Mouse (Mus musculus) monocyte, adult 2 months (primary cell): Measurements from ENCODE around the gene Zfyve1.
"Not testable (repeated sequence)": the region's sequence is repeated elsewhere in the genome, so short reads cannot be mapped to it uniquely, and the experiment has no call there.

Experiments
- DNase-seq, 2 experiments: peaks; one replicate each; pipeline ENCODE4 v3.0.0; 2022; ENCODE audit warnings: low spot score in 2 of 2, low read depth in 1 of 2

The Zfyve1 gene

DNA sequence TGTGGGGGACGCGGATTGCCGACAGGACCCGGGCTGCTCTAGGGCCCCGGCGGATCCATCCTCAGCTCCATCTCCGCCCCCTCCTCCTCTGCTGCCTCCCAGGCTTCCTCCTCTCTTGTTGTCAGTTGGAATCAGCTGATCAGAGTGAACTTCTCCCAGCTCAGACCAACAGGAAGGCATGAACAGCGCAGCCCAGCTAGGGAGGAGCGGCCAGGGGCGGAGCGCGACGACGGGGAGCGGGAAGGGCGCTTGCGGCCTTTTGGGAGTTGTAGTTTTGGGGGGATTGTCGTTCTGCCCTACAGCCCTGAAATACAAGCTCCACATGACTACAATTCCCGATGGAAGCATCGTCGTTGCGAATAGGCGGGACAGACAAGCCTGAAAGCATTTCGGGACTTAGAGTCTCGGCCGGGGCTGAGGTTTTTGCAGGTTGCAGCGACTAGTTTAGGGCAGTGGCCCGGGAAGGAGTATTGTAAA, at the start of gene Zfyve1:
Zfyve1 (minus strand) TSS at position 198 of the 477 bp plus-strand sequence.
- DNase-seq: peak; percentile 88 to 93

DNA sequence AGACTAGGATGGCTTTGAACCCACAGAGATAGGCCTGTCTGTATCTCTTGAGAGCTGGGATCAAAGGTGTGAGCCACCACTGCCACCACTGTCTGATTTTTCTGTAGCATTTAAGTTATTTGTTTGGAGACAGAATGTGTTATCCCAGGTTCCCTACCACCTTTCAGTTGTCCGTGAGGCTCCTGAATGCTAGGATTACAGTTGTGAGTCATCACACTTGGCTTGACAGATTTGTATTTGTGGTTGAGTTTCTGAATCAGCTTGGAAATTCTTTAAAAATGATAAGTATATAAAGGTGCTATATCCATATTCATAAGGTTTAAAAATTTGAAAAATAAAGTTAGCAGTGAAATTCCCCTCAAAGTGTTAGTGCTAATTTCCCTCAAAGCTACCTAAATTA, 46.1 kb upstream of the Zfyve1 start:
- DNase-seq: no peak

DNA sequence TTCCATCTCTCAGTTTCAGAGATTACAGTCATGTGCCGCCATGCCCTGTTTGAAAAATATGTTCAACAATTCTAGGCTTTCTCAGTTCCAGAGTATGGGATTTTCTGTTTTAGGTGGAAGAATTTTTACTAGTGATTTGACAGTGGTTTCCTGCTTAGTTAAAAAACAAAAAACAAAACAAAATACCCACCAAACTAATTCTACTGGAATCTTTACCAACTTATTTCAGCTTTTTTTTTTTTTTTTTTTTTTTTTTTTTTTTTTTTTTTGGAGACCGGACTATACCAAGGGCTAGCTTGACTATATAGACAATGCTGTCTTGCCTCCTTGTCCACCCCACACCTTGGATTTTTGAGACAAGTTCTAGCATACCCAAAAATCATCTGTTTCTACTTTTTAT, 44.2 kb upstream of the Zfyve1 start:
- no peak for DNase-seq

DNA sequence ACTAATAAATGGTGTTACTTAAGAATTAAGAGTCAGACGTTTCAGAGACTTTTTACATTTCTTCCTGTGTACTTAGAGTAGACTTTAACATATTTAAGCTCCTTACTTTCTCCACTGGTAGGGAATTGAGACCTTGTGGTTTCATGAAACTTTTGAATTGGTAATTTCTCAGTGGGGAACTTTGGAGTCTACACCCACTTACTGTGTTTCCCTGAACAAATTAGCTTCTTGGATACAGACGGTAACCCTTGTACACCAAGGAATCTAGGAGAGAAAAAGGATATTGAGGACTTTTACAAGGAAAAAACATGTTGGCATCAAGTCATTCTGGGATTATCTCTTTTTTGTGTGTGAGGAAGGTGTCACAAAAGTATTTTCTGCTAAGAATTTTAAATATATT, 36.8 kb upstream of the Zfyve1 start:
- no peak for DNase-seq

DNA sequence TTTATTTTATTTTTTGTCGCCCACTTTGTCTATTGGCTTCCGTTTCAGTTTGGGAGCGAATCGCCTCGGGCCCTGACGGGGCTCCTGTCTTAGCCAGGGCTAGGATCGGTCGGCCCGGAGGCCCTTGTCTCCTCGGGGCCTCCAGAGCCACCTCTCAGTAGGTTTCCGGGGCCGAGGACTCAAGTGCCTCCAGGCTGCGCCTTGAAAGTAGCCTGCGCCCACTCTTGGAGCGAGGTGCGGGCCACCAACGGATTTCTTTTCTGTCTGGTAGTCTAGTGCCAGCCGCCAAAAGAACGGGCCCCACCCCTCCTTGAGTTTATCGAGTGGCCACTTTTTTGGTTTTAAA, 35.6 kb upstream of the Zfyve1 start:
- peak in 1 of 2 experiments; percentile 19 for DNase-seq

DNA sequence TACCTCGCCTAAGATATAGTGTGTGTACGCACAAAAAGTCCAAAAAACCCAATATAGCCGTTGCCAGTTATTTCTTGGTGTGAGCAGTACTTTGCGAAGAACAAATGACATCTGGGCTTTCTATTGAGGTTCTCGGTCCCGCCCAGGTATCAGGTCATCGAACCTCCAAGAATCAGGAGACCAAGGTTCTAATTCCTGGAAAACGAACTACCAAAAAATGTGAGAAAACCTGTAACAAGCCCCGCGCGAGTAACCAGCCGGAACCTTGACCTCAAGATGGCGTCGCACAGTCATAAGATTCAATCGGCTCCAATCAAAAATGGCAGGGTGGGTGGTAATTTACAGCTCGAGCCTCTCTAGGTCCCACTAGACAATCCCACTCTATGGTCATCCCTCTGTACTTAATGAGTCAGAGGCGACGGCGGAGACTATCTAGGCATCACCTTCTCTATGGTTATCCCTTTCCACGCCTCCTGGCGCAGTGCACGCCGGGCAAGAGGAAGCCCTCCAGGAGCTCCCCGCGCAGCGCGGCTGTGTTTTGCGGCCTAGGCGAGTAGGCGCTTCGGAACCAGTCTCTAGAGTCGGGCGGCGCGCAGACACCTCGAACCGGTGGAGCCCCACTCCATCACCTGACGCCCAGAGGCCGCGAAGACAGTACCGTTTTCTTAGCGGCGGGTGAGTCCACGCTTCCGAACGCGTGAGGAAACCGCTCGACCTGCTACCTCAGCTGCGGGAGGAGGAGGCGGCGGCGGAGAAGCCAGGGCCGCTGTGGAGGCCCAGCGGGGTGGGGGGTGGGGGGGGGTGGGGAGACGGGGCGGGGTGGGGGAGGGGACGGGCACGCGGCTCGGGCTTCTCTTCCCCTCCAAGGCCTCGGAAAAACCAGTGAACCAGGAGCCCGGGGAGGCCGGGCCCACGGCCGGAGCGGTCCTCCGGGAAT, 35.0 kb upstream of the Zfyve1 start:
- peak; percentile 94 to 96 for DNase-seq

DNA sequence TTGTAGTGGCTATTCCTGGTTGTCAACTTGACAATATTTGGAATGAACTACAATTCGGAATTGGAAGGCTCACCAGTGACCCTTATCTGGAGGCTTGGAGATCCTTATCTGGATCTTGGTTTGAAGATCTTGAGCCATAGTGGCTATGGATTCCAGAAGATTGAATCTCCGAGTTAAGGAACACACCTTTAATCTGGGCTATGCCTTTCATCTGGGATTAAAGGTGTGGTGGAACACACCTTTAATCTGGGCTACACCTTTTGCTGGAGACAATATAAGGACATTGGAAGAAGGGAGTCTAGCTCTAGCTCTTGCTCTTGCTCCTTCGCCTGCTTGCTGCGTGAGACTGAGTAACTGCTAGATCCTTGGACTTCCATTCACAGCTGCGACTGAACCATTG, 33.9 kb upstream of the Zfyve1 start, which contains the start of gene Rbm25:
Rbm25 (plus strand) TSS at position 301 of the 400 bp plus-strand sequence.
- not testable (repeated sequence) for DNase-seq

DNA sequence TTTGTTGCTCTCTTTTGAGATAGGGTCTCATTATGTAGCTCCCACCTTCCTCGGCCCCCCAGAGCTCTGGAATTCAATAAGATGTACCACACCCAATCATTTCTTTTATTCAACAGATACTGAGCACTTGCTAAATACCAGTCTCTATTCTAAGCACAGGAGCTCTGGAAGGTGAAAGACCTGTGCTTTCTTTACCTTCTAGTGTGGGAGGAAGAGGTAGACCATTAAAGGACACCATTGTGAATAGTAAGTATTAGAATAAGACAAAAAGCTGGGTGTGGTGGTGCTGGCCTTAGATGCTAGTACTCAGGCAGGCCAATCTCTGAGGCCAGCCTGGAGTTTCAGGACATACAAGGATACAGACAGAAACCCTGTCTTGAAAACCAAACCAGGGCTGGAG, 27.3 kb upstream of the Zfyve1 start:
- DNase-seq: no peak

DNA sequence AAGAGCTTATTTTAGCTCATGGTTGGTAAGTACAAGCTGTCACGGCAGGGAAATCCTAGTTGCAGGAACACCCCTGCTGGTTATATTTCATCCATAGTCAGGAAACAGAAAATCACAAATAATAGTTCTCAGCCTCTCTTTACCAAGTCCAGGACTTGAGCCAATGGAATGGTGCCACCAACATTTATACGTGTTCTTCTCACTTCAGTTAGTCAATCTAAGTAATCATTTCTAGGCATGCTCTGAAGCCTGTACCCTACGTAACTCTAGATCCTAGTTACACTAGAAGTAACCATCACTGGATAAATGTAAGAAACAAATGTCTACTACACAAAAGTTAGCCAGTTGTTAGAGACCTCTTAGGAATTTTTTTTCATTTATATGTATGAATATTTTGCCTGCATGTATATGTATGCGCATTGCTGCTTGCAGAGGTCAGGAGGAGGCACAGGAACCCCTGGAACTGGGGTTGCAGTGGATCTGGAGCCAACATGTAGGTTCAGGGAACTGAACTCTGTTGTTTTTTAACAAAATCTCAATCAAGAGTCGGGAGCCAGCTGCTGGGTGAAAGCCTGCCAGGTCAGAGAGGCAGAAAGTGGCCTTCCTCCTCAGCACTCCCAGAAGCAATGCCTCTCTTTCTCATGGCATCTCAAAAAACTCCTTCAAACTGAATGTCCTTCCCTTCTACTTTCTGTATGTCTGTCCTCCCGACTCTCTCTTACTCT, 25.2 kb upstream of the Zfyve1 start:
- no peak for DNase-seq

DNA sequence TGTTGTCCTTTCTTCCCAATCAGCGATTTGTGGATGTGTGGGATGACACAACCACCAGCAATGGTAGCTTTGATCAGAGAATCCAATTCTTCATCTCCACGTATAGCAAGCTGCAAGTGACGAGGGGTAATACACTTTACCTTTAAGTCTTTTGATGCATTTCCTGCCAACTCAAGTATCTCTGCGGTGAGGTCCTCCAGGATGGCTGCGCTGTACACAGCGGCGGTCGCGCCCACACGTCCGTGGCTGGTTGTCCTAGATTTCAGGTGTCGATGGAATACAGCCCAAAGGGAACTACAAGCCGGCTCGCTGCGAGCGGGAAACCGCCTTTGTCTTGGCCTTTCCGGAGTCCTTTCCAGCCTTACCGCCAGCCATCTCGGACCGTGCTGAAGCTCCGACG, 23.7 kb upstream of the Zfyve1 start:
- not testable (repeated sequence) for DNase-seq

DNA sequence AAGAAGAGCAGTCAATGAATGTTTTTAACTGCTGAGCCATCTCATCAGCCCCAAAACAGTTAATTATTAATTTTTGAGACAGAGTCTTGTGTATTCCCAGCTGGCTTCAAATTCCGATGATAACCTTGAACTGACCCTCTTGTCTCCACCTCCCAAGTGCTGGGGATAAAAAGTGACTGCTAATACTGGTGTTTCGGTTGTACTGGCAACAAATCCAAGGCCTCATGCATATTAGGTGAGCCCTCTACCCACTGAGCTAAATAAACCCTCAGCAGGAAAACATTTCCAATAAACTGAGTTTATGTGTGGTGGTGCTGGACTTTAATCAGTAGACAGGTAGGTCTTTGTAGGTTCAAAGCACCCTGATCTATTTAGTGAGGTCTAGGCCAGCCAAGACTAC, 22.0 kb upstream of the Zfyve1 start:
- no peak for DNase-seq

DNA sequence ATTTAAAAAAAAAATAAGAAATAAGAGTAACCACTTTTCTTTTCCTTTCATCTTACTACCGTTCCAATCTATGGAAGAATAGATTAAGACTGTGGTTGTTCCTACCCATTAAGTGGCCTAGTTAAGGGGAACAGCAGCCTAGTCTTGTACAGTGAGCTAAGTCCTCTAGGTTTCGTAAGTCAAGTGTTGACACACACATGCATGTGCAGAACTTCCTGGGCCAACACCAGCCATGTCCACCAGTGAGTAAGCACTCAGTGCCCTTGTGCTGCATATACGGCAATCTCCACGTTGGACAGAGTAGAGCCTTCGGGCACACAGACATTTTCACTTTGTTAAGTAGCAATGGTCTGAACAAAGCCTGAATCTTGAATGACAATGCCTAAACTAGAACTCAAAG, 20.2 kb upstream of the Zfyve1 start:
- DNase-seq: no peak

DNA sequence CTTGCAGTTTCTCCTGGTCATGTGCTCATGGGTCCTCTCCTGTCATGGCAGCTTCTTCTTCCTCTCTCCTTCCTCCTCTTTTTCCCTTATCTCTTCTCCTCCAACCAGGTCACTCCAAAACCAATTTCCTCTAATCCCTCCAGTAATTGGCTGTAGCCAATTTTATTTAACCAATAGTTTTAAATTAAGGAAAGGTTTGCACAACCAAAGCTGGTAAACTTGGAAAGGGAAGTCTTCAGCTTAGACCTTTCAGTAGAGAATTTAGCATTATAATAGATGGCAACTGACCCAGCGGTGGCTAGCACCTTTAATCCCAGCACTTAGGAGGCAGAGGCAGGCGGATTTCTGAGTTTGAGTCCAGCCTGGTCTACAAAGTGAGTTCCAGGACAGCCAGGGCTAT, 9.4 kb upstream of the Zfyve1 start:
- not testable (repeated sequence) for DNase-seq

DNA sequence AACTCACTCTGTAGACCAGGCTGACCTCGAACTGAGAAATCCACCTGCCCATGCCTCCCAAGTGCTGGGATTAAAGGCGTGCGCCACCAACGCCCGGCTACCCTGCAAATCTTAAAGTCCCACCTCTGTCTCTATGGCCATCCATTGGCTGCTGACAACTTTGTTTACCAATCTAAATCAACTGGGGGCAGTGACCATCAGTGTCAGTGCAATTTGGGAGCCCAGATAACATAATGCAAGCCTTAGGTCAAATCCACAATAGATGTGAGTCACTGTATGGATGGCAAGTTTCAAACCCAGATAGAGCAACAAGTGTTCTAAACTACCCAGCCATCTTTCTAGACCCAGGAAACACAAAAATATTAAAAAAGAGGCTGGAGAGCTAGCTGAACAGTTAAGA, 5.3 kb upstream of the Zfyve1 start:
- DNase-seq: no peak

DNA sequence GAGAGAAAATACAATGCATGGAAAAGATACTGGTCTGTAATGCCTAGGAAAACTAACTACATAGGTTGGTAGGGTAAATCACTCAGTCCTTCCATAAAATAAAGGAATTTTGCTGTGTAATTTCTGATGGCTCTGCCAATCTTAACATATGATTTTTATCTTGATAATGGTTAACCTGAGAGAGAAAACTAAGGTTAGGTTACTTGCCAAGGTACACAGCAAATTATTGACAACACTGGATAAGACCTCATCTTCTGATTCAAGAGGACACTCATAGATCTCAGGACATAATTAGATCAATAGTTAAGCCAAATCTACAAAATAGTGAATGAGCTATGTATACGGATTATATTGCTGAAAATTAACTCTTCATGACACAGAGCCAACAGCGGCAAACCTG, 859 bp upstream of the Zfyve1 start:
- no peak for DNase-seq

DNA sequence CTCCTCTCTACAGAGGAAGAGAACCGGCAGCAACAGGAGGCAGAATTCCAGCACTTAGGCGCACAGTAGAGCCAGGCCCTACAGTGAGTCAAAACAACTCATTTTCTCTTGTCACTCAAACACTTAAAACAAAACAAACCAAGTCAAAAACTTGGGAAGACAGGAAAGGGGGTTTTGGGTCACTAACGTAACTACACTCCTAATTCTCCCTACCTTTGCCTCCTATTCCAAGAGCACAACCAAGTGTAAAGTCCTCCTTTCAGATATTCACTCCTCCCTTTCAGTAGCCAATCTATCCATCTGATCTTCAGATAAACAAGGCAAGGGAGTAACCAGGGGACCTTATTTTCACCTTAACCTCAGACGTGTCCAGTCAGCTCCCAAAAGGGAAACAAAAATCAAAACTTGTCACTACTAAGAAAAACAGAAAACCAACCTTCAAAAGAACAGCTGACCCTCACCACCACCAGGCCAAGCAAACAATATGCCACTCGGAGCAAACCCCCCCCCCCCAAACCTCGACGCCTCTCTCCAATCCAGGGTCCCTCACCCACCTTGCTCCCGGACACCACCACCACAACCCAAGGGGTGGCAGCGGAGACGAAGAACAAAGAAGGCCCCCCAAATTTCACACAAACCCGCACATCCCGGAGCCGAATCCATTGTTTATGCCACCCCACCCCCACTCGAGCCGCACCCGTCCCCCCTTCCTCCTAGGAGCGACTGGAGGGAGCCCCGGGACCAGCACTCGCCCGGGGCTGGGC, 649 bp downstream of the Zfyve1 start:
- no peak for DNase-seq

DNA sequence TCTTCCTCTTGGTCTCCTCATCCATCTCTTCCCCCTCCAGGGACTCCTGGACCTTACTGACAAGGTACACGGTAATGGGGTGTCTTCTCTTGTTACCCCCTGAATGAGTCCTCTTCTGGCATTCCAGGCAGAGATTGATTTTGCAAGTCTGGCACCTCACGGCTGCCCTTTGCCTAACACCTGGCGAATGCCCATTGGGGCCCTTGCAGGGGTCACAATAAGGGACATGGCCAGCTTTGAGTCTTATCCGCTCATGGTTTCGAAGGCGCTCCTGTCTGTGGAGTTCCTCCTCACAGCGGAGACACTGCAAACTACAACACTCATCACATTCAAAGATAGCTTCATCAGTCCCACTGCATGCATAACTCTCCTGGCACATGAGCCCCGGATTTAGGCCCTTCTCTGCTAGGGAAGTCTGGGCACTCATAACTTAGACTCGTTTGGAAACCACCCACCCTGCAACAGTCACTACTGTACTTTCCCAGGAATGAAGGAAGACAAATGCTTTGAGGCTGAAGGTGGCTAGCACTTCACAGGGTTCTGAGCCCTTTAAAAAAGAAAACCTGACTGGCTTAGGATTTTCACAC, 2.5 kb downstream of the Zfyve1 start:
- DNase-seq: no peak

DNA sequence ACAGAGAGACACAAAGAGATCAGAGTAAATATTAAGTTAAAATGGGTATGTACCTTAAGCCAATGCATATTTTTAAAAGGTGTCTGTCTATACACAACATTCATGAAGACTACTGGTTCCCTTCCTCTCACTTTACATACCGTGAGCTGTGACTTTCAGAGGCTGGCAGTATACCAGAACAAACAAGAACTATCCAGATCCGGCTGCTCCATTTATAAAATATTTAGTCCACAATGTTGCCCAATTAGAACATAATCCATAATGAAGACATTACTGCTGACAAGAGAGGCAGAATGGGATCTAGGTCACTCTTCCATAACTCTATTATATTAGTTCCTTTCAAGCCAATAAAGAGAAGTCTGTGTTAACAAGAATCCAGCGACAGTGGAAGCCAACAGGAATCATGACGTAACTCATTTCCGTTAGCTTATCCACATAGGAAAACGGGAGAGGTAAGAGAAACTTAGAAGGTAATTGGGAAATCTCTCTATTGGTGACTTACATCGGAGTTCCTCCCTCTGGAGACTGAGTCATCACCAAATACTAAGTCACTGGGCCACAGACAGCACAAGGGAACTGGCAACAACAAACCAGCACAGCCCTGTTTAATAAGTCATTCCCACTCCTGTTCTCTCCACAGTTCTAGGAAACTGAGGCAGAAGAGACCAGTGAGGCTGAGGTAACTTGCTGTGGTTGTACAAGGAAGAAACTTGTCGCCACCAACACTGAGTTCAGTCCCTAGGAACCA, 5.1 kb downstream of the Zfyve1 start:
- DNase-seq: no peak

DNA sequence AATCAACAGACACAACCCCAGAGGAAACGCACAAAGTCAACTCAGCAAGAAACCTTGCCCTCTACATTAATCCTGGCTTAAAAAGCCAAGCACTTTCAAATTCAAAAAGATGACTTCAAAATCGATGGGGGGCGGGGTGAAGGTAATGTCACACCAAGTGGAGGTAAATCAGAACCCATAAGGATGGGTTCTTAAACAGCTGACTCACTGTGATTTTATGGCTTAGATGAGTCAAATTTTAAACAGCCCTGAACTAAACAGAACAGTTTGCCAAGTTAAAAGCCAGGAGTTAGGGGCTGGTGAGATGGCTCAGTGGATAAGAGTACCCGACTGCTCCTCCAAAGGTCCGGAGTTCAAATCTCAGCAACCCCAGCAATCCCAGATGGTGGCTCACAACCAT, 10.4 kb downstream of the Zfyve1 start:
- no peak for DNase-seq

DNA sequence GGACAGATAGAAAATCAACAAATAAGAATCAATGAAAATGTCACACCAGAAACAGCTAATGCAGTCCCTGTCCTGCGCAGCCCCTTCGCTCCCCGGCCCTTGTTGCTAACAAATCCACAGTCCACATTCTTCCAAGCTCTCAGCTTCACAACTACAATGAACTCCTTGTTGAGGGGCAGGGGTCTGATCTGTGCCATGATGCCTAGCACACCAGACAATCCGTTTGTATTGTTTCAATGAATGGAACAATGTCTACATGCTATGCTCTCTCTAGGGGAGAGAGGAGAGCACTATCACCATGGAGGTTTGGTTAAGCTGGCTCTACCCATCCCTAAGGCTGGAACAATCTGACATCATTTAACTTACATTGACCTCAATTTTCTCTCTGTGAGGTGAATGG, 14.3 kb downstream of the Zfyve1 start:
- DNase-seq: no peak
